Mouse (Mus musculus): ENCODE measurements around the gene Gtf3c1.

- TF ChIP-seq CTCF (conservative IDR thresholded peaks at IDR 0.05; ENCODE audit: low read length): no peak
- no peak for TF ChIP-seq POU5F1 (IDR thresholded peaks at IDR 0.05; ENCODE audit: borderline replicate concordance, low read length)
- TF ChIP-seq NANOG (IDR thresholded peaks at IDR 0.05; ENCODE audit: borderline replicate concordance, low read length): no peak
These were observed 107.4 kb downstream of the Gtf3c1 start for GRCm38 (mm10) chr7:125600136-125600535.
